Mouse (Mus musculus) cerebellum, adult 18-20 months (tissue): ENCODE data around the gene Ccdc7a.

Experiments
- DNase-seq, 2 experiments: peaks; one replicate each; pipeline ENCODE4 v3.0.0; 2021

Ccdc7a gene

GRCm38 (mm10) chr8:128685507-128686428 lies 379.5 kb downstream of the Ccdc7a start, which contains the start of gene Itgb1:
Gene Itgb1 (plus strand): TSS chr8:128685654.
- DNase-seq: peak; percentile 92 to 93

GRCm38 (mm10) chr8:128684609-128685506 lies 380.5 kb downstream of the Ccdc7a start:
- DNase-seq: peak in 1 of 2 experiments; percentile 44
